Mouse (Mus musculus) spleen, postnatal 10 days (tissue): ENCODE measurements around the gene Cdh18.

Source experiments
- DNase-seq, 2 experiments: peaks; one replicate each; pipeline ENCODE4 v3.0.0; 2021 to 2022; ENCODE audit warnings: low spot score in 2 of 2

The Cdh18 gene

GRCm38 (mm10) chr15:23452098-23452625, 903.3 kb downstream of the Cdh18 start:
- no peak for DNase-seq

- DNase-seq = no peak
Measured at GRCm38 (mm10) chr15:23453331-23453730, 904.5 kb downstream of the Cdh18 start.

DNA sequence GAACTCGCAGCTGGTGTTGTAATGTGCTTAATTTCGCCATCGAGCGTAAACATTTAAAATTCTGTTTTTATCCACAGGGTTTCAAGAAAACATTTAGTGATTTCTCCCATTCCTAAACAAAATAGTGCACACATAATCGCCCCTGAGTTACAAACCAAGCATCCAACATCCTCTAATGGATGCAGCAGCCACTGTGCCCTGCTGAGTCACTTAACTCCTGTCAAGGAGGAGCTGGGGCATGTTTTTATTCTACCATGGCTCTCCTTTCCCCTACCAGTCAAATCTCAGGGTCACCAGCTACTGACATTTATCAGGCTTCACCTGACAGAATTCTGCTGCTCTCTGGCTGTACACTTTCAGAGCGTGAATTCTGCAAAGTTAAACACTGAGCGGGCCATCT, 906.5 kb downstream of the Cdh18 start:
- DNase-seq = no peak

DNA sequence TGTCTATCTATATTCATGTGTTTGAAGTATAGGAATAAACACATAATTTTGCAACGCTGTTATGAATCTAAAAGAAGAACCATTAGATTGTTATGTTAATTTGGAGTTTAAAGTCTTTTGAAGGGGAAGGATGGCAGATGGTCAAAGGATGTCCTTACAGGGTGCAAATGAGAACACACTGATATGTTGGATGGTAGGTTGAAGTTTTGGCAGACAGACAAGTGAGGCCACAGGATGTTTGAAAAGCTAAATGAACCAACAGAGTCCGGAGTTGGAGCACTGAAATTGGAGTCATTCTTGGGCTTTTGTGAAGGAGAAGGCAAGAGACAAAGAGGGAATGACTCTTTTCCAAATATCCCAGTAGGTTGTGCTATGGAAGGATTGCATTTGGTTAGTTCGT, 908.6 kb downstream of the Cdh18 start:
- DNase-seq = no peak

- no peak for DNase-seq
Measured at GRCm38 (mm10) chr15:23470527-23471475, 922.0 kb downstream of the Cdh18 start.

- no peak for DNase-seq
Measured at GRCm38 (mm10) chr15:23486306-23486705, 937.5 kb downstream of the Cdh18 start.

- DNase-seq = no peak
Measured at GRCm38 (mm10) chr15:23506480-23506879, 957.7 kb downstream of the Cdh18 start.

- no peak for DNase-seq
Measured at GRCm38 (mm10) chr15:23509694-23510093, 960.9 kb downstream of the Cdh18 start.

- no peak for DNase-seq
Measured at GRCm38 (mm10) chr15:23515786-23516185, 967.0 kb downstream of the Cdh18 start.

GRCm38 (mm10) chr15:23518079-23518478, 969.3 kb downstream of the Cdh18 start:
- no peak for DNase-seq
